Mouse (Mus musculus) heart, embryonic 12.5 days (tissue): Measurements from ENCODE around the gene Plcb1. TPM values are rescaled to one million over a fixed set of nuclear protein-coding genes. Genes with fewer than 3 reads are reported as not detected.

Experiments
- ATAC-seq: fragments of 200-750 bp; cut with Nextera tagmentation; 2 replicates; pipeline ENCODE4 v1.8.0; 2017; ENCODE audit warnings: moderate TSS enrichment, moderate library complexity; ENCODE audit not compliant: insufficient number of reproducible peaks, low FRiP score
- H3K27ac ChIP-seq: fragments of 300-500 bp; sonication (generic); 2 replicates; pipeline ENCODE4 v1.5.1; 2016; ENCODE audit warnings: mild to moderate bottlenecking, moderate library complexity; ENCODE audit not compliant: poor library complexity, severe bottlenecking
- H3K27me3 ChIP-seq: fragments of 300-500 bp; sonication (generic); replicated peaks from 2 replicates; pipeline ENCODE4 v1.6.1; 2016; ENCODE audit warnings: mild to moderate bottlenecking, moderate library complexity
- H3K36me3 ChIP-seq: fragments of 300-500 bp; sonication (generic); 2 replicates; pipeline ENCODE4 v1.6.1; 2016; ENCODE audit warnings: mild to moderate bottlenecking, moderate library complexity
- H3K4me1 ChIP-seq: fragments of 300-500 bp; sonication (generic); replicated peaks from 2 replicates; pipeline ENCODE4 v1.6.1; 2016; ENCODE audit warnings: mild to moderate bottlenecking
- H3K4me2 ChIP-seq: fragments of 300-500 bp; sonication (generic); 2 replicates; pipeline ENCODE4 v1.6.1; 2016; ENCODE audit warnings: mild to moderate bottlenecking, moderate library complexity
- H3K4me3 ChIP-seq: fragments of 300-500 bp; sonication (generic); 2 replicates; pipeline ENCODE4 v1.5.1; 2016; ENCODE audit warnings: mild to moderate bottlenecking
- H3K9ac ChIP-seq: fragments of 300-500 bp; sonication (generic); 2 replicates; pipeline ENCODE4 v1.6.1; 2016; ENCODE audit warnings: mild to moderate bottlenecking, moderate library complexity
- H3K9me3 ChIP-seq: fragments of 300-500 bp; sonication (generic); replicated peaks from 2 replicates; pipeline ENCODE4 v1.6.1; 2016; ENCODE audit warnings: mild to moderate bottlenecking, moderate library complexity
- WGBS: fragments of 180-500 bp; shearing (Covaris S2); methylation state at CpG from one replicate; pipeline ENCODE4 v1.1.7; 2016; 5-methylcytosine and 5-hydroxymethylcytosine counted together
- polyA plus RNA-seq: library from polyadenylated mRNA; unstranded; fragments of >200 nt; fragmentation: Nextera tagmentation; extraction: Ambion mirVana; gene quantifications from 2 replicates; pipeline ENCODE4 v1.2.1, GENCODE M21; 2016

Plcb1 gene
- polyA plus RNA-seq, 1 experiment from 2014 or later = 6.1 TPM

- Histone ChIP-seq H3K27ac (peak overlapping the region; percentile 73), H3K9ac (no peak overlapping the region), H3K4me2 (peak overlapping the region; percentile 46), H3K36me3 (no peaks in the 10 kb centered on the region), H3K4me3 (no peak overlapping the region), H3K9me3 (no peaks in the 10 kb centered on the region), H3K27me3 (no peaks in the 10 kb centered on the region), H3K4me1 (peaks cover 13% of the 10 kb centered on the region)
- ATAC-seq = peak; percentile 75
These were observed 86.6 kb downstream of the Plcb1 start for GRCm38 (mm10) chr2:134872490-134872781.

DNA sequence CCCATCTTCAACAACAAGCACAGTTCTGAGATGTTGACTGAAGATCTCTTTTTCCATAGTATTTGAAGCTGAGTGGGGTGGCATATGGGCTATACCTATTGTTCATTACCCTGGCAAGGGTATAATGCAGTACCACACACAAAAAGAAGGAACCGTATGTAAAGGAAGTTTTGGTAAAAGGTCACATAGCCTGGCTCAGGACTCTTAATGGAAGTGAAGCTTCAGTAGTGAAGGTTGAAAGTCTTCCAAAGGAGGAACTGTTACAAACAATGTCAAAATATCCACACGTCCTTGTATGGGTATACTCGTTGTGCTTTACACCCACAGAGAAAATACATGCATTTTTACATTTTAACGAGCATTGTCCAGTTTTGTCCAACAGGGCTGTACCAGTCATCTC is 91.3 kb downstream of the Plcb1 start:
- H3K9me3 ChIP-seq = no peaks in the 10 kb centered on the region
- no peaks in the 10 kb centered on the region for H3K36me3 ChIP-seq
- ATAC-seq = no peak
- H3K27ac ChIP-seq = no peak overlapping the region
- H3K9ac ChIP-seq = no peak overlapping the region
- no peaks in the 10 kb centered on the region for H3K27me3 ChIP-seq
- 77% methylated on average over 4 of the region's 4 CpGs for whole genome bisulfite sequencing
- no peak overlapping the region for H3K4me2 ChIP-seq
- no peak overlapping the region for H3K4me3 ChIP-seq
- H3K4me1 ChIP-seq = peaks cover 7% of the 10 kb centered on the region

GRCm38 (mm10) chr2:134891207-134891606 is 105.3 kb downstream of the Plcb1 start:
- H3K36me3 ChIP-seq = no peaks in the 10 kb centered on the region
- ATAC-seq = no peak
- H3K27me3 ChIP-seq = no peaks in the 10 kb centered on the region
- no peak overlapping the region for H3K4me3 ChIP-seq
- no peaks in the 10 kb centered on the region for H3K9me3 ChIP-seq
- no peak overlapping the region for H3K9ac ChIP-seq
- 71% methylated on average over 2 of the region's 2 CpGs for WGBS
- H3K27ac ChIP-seq = no peak overlapping the region
- H3K4me2 ChIP-seq = no peak overlapping the region
- H3K4me1 ChIP-seq = no peaks in the 10 kb centered on the region

- Histone ChIP-seq H3K4me3 (no peak overlapping the region), H3K36me3 (no peaks in the 10 kb centered on the region), H3K4me2 (no peak overlapping the region), H3K27ac (no peak overlapping the region), H3K4me1 (no peaks in the 10 kb centered on the region), H3K27me3 (no peaks in the 10 kb centered on the region), H3K9me3 (no peaks in the 10 kb centered on the region), H3K9ac (no peak overlapping the region)
- 76% methylated on average over 4 of the region's 4 CpGs for WGBS
- ATAC-seq = no peak
These were observed 108.9 kb downstream of the Plcb1 start for GRCm38 (mm10) chr2:134894776-134895175.

GRCm38 (mm10) chr2:134896196-134896595 is 110.3 kb downstream of the Plcb1 start:
- 86% methylated on average over 3 of the region's 3 CpGs for WGBS
- H3K27me3 ChIP-seq = no peaks in the 10 kb centered on the region
- H3K4me1 ChIP-seq = no peaks in the 10 kb centered on the region
- no peak overlapping the region for H3K4me3 ChIP-seq
- H3K9ac ChIP-seq = no peak overlapping the region
- H3K9me3 ChIP-seq = no peaks in the 10 kb centered on the region
- no peaks in the 10 kb centered on the region for H3K36me3 ChIP-seq
- no peak overlapping the region for H3K27ac ChIP-seq
- no peak overlapping the region for H3K4me2 ChIP-seq
- no peak for ATAC-seq

- H3K4me1 ChIP-seq = no peaks in the 10 kb centered on the region
- ATAC-seq = no peak
- WGBS = 83% methylated on average over 5 of the region's 5 CpGs
These were observed 111.2 kb downstream of the Plcb1 start for GRCm38 (mm10) chr2:134897083-134897482.

DNA sequence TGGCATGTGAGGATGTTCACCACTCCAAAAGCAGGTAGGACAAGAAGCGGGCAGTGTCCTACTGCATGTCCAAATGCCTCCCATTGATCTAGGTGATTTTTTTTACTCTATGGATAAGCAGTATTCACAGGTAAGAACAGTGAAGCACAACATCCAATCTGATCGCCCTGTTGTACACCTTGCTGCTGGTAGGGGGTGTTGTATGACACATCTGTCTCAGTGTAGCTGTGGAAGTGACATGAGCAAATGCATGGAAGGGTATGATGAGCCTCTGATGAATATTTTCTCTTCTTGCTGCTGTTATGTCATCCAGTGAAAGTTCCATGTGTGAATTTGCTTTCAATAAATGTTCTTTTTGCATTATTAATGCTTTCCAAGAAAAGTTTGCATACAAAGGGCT is 115.7 kb downstream of the Plcb1 start:
- H3K9me3 ChIP-seq = no peaks in the 10 kb centered on the region
- H3K4me3 ChIP-seq = no peak overlapping the region
- no peak for ATAC-seq
- no peak overlapping the region for H3K4me2 ChIP-seq
- H3K27ac ChIP-seq = no peak overlapping the region
- no peaks in the 10 kb centered on the region for H3K27me3 ChIP-seq
- 85% methylated on average over 2 of the region's 2 CpGs for whole genome bisulfite sequencing
- H3K4me1 ChIP-seq = no peaks in the 10 kb centered on the region
- no peak overlapping the region for H3K9ac ChIP-seq
- H3K36me3 ChIP-seq = no peaks in the 10 kb centered on the region

More at GRCm38 (mm10) chr2:134897083-134897482, 111.2 kb downstream of the Plcb1 start:
- Histone ChIP-seq H3K36me3 (no peaks in the 10 kb centered on the region), H3K27ac (no peak overlapping the region), H3K9me3 (no peaks in the 10 kb centered on the region), H3K4me2 (no peak overlapping the region), H3K9ac (no peak overlapping the region), H3K4me3 (no peak overlapping the region), H3K27me3 (no peaks in the 10 kb centered on the region)

DNA sequence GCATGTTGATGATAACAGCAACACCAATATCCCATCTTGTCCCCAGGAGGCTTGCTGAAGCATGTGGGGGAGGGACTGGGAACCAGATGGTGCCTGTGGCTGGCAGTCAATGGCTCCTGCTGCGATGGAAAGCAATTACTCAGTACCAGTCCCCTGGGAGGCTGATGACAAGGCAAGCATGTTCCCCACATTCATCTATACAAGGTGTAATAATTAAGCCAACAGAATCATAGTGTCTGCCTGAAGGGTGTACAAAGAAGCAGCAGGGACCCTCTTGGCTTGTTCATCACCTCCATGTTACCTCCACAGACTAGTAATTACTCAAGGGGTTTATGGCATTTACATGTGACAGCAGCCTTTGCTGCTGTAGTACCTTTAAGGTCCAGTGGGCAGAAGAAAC is 125.0 kb downstream of the Plcb1 start:
- ATAC-seq = no peak

GRCm38 (mm10) chr2:134911360-134911759 is 125.5 kb downstream of the Plcb1 start:
- 86% methylated on average over 6 of the region's 6 CpGs for WGBS
- Histone ChIP-seq H3K4me3 (no peak overlapping the region), H3K4me2 (no peak overlapping the region), H3K4me1 (0 out of 2 replicates have a peak, but pooled peaks cover 3% of the 10 kb centered on the region), H3K27ac (no peak overlapping the region), H3K27me3 (no peaks in the 10 kb centered on the region), H3K36me3 (no peaks in the 10 kb centered on the region), H3K9me3 (no peaks in the 10 kb centered on the region), H3K9ac (no peak overlapping the region)
- no peak for ATAC-seq

More for the DNA sequence above, 125.0 kb downstream of the Plcb1 start:
- Histone ChIP-seq H3K27ac (no peak overlapping the region), H3K27me3 (no peaks in the 10 kb centered on the region), H3K4me1 (0 out of 2 replicates have a peak, but pooled peaks cover 3% of the 10 kb centered on the region), H3K36me3 (no peaks in the 10 kb centered on the region), H3K4me2 (no peak overlapping the region), H3K4me3 (no peak overlapping the region), H3K9me3 (no peaks in the 10 kb centered on the region), H3K9ac (no peak overlapping the region)
- WGBS = 45% methylated on average over 1 of the region's 1 CpGs

DNA sequence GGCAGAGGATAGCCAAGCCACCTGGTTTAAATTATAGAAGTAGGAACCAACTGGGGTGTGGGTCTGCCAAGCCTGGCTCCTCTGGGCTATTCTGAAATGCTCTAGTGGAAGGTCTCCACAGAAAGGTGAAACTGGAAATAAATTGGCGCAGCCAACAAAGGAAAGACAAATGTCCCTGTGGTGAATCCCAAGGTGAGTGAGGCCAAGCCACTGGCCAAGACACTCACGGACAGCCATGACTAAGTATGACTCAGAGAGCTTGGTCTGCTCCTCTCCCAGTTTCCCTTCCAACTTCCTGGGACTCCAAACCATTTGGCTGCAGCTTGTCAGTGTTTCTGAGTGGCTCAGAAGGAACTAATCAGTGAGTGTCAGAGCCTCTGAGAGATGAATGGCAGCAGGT is 126.7 kb downstream of the Plcb1 start:
- no peak overlapping the region for H3K4me2 ChIP-seq
- H3K9ac ChIP-seq = no peak overlapping the region
- H3K4me3 ChIP-seq = no peak overlapping the region
- ATAC-seq = no peak
- 0 out of 2 replicates have a peak, but pooled peaks cover 3% of the 10 kb centered on the region for H3K4me1 ChIP-seq
- H3K9me3 ChIP-seq = no peaks in the 10 kb centered on the region
- H3K36me3 ChIP-seq = no peaks in the 10 kb centered on the region
- 69% methylated on average over 2 of the region's 2 CpGs for WGBS
- no peak overlapping the region for H3K27ac ChIP-seq
- no peaks in the 10 kb centered on the region for H3K27me3 ChIP-seq

DNA sequence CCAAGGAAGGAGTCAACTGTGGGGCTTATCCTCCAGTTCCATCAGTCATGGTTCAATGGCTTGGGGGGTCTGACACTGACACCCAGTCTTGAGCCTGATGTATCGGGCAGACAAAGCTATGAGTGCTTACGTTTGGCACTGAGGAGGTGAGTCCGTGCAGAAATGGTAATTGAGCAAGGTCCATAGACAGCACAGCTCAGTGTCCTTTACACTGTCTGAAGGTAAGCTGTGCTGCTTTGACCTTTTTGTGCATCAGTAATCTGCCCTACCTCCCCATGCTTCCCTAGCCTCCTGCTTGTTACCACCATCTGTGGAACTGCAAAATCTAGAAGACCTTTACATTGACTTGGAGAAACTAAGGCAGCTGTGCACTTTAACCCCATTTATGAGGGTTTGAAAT is 127.7 kb downstream of the Plcb1 start:
- H3K36me3 ChIP-seq = no peaks in the 10 kb centered on the region
- ATAC-seq = no peak
- H3K4me3 ChIP-seq = no peak overlapping the region
- 81% methylated on average over 3 of the region's 3 CpGs for WGBS
- H3K9me3 ChIP-seq = no peaks in the 10 kb centered on the region
- no peak overlapping the region for H3K4me2 ChIP-seq
- no peak overlapping the region for H3K27ac ChIP-seq
- 0 out of 2 replicates have a peak, but pooled peaks cover 3% of the 10 kb centered on the region for H3K4me1 ChIP-seq
- no peak overlapping the region for H3K9ac ChIP-seq
- no peaks in the 10 kb centered on the region for H3K27me3 ChIP-seq

- Histone ChIP-seq H3K4me2 (no peak overlapping the region), H3K9me3 (no peaks in the 10 kb centered on the region), H3K27ac (no peak overlapping the region), H3K27me3 (no peaks in the 10 kb centered on the region), H3K9ac (no peak overlapping the region), H3K36me3 (no peaks in the 10 kb centered on the region), H3K4me1 (0 out of 2 replicates have a peak, but pooled peaks cover 3% of the 10 kb centered on the region), H3K4me3 (no peak overlapping the region)
- WGBS = 81% methylated on average over 2 of the region's 2 CpGs
- ATAC-seq = no peak
These were observed 128.3 kb downstream of the Plcb1 start for GRCm38 (mm10) chr2:134914091-134914550.
